Mouse (Mus musculus): ENCODE results near the gene Eda. TPM values are rescaled to one million over a fixed set of nuclear protein-coding genes. Genes with fewer than 3 reads are reported as not detected.
"Not testable (repeated sequence)": the region's sequence is repeated elsewhere in the genome, so short reads cannot be mapped to it uniquely, and the experiment has no call there.

Eda gene
- polyA plus RNA-seq, 1 experiment from 2014 or later: 2.0 TPM

DNA sequence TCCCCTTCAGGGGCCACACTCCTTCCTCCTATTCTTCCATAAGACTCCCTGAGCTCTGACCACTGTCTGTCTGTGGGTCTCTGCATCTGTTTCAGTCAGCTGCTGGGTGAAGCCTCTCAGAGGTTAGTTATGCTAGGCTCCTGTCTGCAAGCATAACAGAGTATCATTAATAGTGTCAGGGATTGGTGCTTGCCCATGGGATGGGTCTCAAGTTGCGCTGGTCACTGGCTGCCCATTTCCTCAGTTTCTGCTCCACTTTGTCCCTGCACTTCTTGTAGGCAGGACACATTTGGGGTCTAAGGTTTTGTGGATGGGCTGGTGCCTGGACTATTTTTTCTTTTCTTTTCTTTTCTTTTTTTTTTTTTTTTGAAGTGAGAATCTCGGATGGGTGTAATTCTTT, 467.2 kb downstream of the Eda start, which contains the start of gene Awat2:
Awat2 (minus strand) TSS at position 101 of the 400 bp plus-strand sequence.
- H3K4me1 ChIP-seq; H3K9me3 ChIP-seq (replicated peaks); DNase-seq (ENCODE audit: low spot score); H3K4me3 ChIP-seq; H3K36me3 ChIP-seq; H3K27ac ChIP-seq: not testable (repeated sequence)
- 98% methylated on average over 2 of the region's 2 CpGs for WGBS
- peaks cover 62% of the 10 kb centered on the region for H3K27me3 ChIP-seq (ENCODE audit: low read depth, poor library complexity, severe bottlenecking)

DNA sequence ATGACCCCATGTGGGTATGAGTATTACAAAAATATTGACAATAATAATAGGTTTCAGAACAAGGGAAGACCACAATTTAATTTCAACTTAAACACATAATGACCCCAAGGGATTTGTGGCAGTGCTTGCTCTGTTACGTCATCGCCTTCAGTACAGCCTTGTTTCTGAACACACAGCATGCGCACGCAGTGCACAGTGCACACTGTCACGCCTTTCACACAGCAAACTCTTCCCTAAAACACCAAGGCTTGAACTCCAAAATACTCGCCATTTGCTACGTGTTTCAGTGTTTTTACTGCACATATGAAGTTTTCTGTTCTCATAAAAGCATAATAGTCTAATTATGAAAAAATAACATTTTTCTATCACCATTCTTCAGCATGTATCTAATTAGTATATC, 468.1 kb downstream of the Eda start:
- DNase-seq (ENCODE audit: low spot score): no peak
- Histone ChIP-seq H3K4me3 (no peak overlapping the region), H3K27me3 (ENCODE audit: low read depth, poor library complexity, severe bottlenecking) (peaks cover 62% of the 10 kb centered on the region), H3K36me3 (no peaks in the 10 kb centered on the region), H3K9me3 (replicated peaks) (no peaks in the 10 kb centered on the region), H3K4me1 (no peaks in the 10 kb centered on the region), H3K27ac (no peak overlapping the region)
- WGBS: 93% methylated on average over 7 of the region's 7 CpGs

MicroRNA genes within 50 kb of the gene (microRNA counts, 519-probe panel; counts per million panel counts)
- microRNA mmu-miR-676: 3,506 counts per million, percentile 76 among the panel's probes with 10 or more counts

Small RNAs within 50 kb of the gene (microRNA-seq; reads per million reads assigned to microRNA genes)
- 705 reads per million, percentile 70 among the genes with 10 or more reads in this experiment for gene Mir676

Other genes starting within 250 kb of the Eda start
- 0.13 and 0.14 TPM in 2 replicates for gene Tmem28, start 154.6 kb upstream of the Eda start, polyA plus RNA-seq (2016; fragmentation: Nextera tagmentation; extraction: Ambion mirVana)